Mouse (Mus musculus) liver, embryonic 14.5 days (tissue): ENCODE measurements around the gene Cldn13. TPM values are rescaled to one million over a fixed set of nuclear protein-coding genes. Genes with fewer than 3 reads are reported as not detected.

Source experiments
- ATAC-seq: fragments of 200-750 bp; cut with Nextera tagmentation; 2 replicates; pipeline ENCODE4 v1.8.0; 2017; ENCODE audit warnings: moderate number of reproducible peaks, mild to moderate bottlenecking, moderate library complexity; ENCODE audit not compliant: insufficient read depth
- DNase-seq, 3 experiments: peaks; one replicate each; pipeline ENCODE4 v3.0.0-alpha.2; 2012 to 2013; ENCODE audit warnings: low read depth in 3 of 3, low spot score in 3 of 3
- H3K27ac ChIP-seq: fragments of 300-500 bp; sonication (generic); 2 replicates; pipeline ENCODE4 v1.5.1; 2014; ENCODE audit warnings: moderate library complexity, mild to moderate bottlenecking, control low read depth, inconsistent platforms
- H3K27me3 ChIP-seq: fragments of 300-500 bp; sonication (generic); 2 replicates; pipeline ENCODE4 v1.6.1; 2014; ENCODE audit warnings: mild to moderate bottlenecking, low read length, moderate library complexity; ENCODE audit not compliant: control insufficient read depth, insufficient read depth
- H3K36me3 ChIP-seq: fragments of 300-500 bp; sonication (generic); replicated peaks from 2 replicates; pipeline ENCODE4 v1.6.1; 2014; ENCODE audit warnings: low read depth; ENCODE audit not compliant: control insufficient read depth, insufficient read depth
- H3K4me1 ChIP-seq, 2 experiments: fragments of 200-500 bp in 1 of 2; fragments of 300-500 bp in 1 of 2; sonication (generic) in 1 of 2; replicated peaks; 2 replicates each; pipeline ENCODE4 v1.6.1; 2012 to 2014; ENCODE audit warnings: antibody characterized with exemption in 1 of 2, inconsistent platforms in 1 of 2, low read length in 1 of 2; ENCODE audit not compliant: control insufficient read depth in 2 of 2, insufficient read depth in 2 of 2
- H3K4me2 ChIP-seq: fragments of 300-500 bp; sonication (generic); 2 replicates; pipeline ENCODE4 v1.6.1; 2014; ENCODE audit warnings: low read depth, mild to moderate bottlenecking, control low read depth, moderate library complexity
- H3K4me3 ChIP-seq, 2 experiments: fragments of 200-500 bp in 1 of 2; fragments of 300-500 bp in 1 of 2; sonication (generic) in 1 of 2; 2 replicates each; pipeline ENCODE4 v1.5.1; 2012 to 2014; ENCODE audit warnings: low read depth in 2 of 2, low read length in 2 of 2, mild to moderate bottlenecking in 2 of 2, control low read depth in 1 of 2, inconsistent platforms in 1 of 2, moderate library complexity in 1 of 2; ENCODE audit not compliant: insufficient read depth in 1 of 2
- H3K9ac ChIP-seq: fragments of 300-500 bp; sonication (generic); replicated peaks from 2 replicates; pipeline ENCODE4 v1.6.1; 2014; ENCODE audit warnings: mild to moderate bottlenecking, control low read depth, moderate library complexity
- H3K9me3 ChIP-seq: fragments of 300-500 bp; sonication (generic); 2 replicates; pipeline ENCODE4 v1.6.1; 2016; ENCODE audit warnings: low read length, mixed read lengths; ENCODE audit not compliant: control insufficient read depth
- CTCF ChIP-seq: IDR thresholded peaks from 2 replicates; pipeline ENCODE4 v1.5.1; 2016; ENCODE audit warnings: antibody characterized with exemption, low read depth, control low read depth
- EP300 ChIP-seq: IDR thresholded peaks from 2 replicates; pipeline ENCODE4 v1.6.1; 2016; ENCODE audit warnings: antibody characterized with exemption, low read depth
- WGBS: fragments of 180-500 bp; shearing (Covaris S2); extraction: QIAGEN DNeasy Blood & Tissue Kit; methylation state at CpG from one replicate; pipeline ENCODE4 v1.1.7; 2014; ENCODE audit not compliant: insufficient replicate concordance; 5-methylcytosine and 5-hydroxymethylcytosine counted together
- polyA plus RNA-seq, 2 experiments: library from polyadenylated mRNA; depleted of rRNA in 1 of 2; stranded (reverse) in 1 of 2; unstranded in 1 of 2; fragments of >200 nt; fragmentation: Nextera tagmentation in 1 of 2; extraction: Ambion mirVana in 1 of 2; gene quantifications; 2 replicates each; pipeline versions ENCODE4 v1.2.1 to v1.2.3; 2012 to 2014

Cldn13 gene
- polyA plus RNA-seq, 2 experiments, result 152 to 296 TPM

DNA sequence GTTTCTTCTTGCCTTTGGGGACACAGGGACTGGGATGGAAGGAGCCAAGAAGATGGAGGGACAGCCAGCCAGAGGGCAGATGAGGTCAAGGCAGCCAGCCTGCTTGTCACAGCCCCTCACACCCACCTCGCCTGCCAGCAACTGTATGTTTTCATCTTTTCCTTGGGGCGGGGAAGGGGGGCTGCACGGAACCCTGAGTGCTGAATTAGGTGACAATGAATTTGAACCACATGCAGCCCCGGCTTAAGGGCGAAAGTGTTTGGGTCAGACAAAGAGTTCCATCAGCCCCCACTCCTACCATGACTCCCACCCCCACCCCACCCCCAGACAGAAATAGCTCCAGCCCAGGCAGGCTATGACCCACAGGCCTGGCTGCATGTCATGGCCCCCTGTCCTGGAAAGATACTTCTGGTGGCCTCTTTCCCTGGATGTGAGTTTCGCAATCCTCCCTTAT is 24.7 kb downstream of the Cldn13 start:
- no peaks in the 10 kb centered on the region for H3K36me3 ChIP-seq
- H3K4me3 ChIP-seq, result no peak overlapping the region
- H3K9me3 ChIP-seq, result no peaks in the 10 kb centered on the region
- H3K27ac ChIP-seq, result no peak overlapping the region
- H3K4me2 ChIP-seq, result no peak overlapping the region
- H3K9ac ChIP-seq, result no peak overlapping the region
- WGBS, result 58% methylated on average over 6 of the region's 6 CpGs
- DNase-seq, result no peak
- no peak for TF ChIP-seq EP300
- TF ChIP-seq CTCF, result no peak
- no peak for ATAC-seq
- H3K4me1 ChIP-seq, result no peaks in the 10 kb centered on the region
- no peaks in the 10 kb centered on the region for H3K27me3 ChIP-seq

GRCm38 (mm10) chr5:134888505-134888904 is 26.8 kb downstream of the Cldn13 start:
- TF ChIP-seq CTCF (no peak), EP300 (no peak)
- Histone ChIP-seq H3K9ac (no peak overlapping the region), H3K27me3 (no peaks in the 10 kb centered on the region), H3K4me3 (no peak overlapping the region), H3K27ac (no peak overlapping the region), H3K36me3 (no peaks in the 10 kb centered on the region), H3K4me2 (no peak overlapping the region), H3K4me1 (no peaks in the 10 kb centered on the region), H3K9me3 (no peaks in the 10 kb centered on the region)
- ATAC-seq (no peak), DNase-seq (no peak)
- 65% methylated on average over 7 of the region's 7 CpGs for WGBS

- Histone ChIP-seq H3K27ac (no peak overlapping the region), H3K36me3 (no peaks in the 10 kb centered on the region), H3K27me3 (no peaks in the 10 kb centered on the region), H3K9ac (no peak overlapping the region), H3K4me2 (no peak overlapping the region), H3K4me3 (no peak overlapping the region), H3K4me1 (no peaks in the 10 kb centered on the region), H3K9me3 (no peaks in the 10 kb centered on the region)
- WGBS, result 29% methylated on average over 18 of the region's 18 CpGs
- DNase-seq (no peak), ATAC-seq (no peak)
- no peak for TF ChIP-seq EP300
- TF ChIP-seq CTCF, result no peak
Observed at GRCm38 (mm10) chr5:134887447-134888335, 27.6 kb downstream of the Cldn13 start.

- Histone ChIP-seq H3K4me2 (no peak overlapping the region), H3K9me3 (no peaks in the 10 kb centered on the region), H3K27ac (no peak overlapping the region), H3K4me1 (no peaks in the 10 kb centered on the region), H3K36me3 (no peaks in the 10 kb centered on the region), H3K27me3 (no peaks in the 10 kb centered on the region), H3K9ac (no peak overlapping the region), H3K4me3 (no peak overlapping the region)
- WGBS, result 49% methylated on average over 3 of the region's 3 CpGs
- DNase-seq, result no peak
- no peak for ATAC-seq
- TF ChIP-seq EP300, result no peak
- no peak for TF ChIP-seq CTCF
Observed at GRCm38 (mm10) chr5:134883077-134883476, 32.2 kb downstream of the Cldn13 start.

DNA sequence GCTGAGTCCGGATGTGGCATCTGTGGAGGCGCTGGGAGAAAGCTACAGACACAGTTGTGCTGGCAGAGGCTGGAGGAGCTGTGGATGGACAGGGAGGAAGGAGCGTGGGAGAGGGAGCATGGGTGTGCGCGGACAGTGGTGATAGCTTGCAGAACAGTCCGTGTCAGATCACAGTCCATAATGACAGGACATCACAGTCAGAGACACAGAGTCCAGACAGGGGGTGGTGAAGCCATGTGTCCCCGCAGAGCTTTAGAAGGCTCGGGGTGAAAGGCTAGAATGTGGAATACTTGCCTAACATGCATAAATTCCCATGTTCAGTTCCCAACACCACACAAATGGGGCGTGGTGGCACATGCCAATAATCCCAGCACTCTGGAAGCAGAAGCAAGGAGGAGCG is 38.5 kb downstream of the Cldn13 start:
- Histone ChIP-seq H3K4me1 (no peaks in the 10 kb centered on the region), H3K9me3 (no peaks in the 10 kb centered on the region), H3K27me3 (no peaks in the 10 kb centered on the region), H3K9ac (no peak overlapping the region), H3K27ac (no peak overlapping the region), H3K4me3 (no peak overlapping the region), H3K4me2 (no peak overlapping the region), H3K36me3 (no peaks in the 10 kb centered on the region)
- ATAC-seq (no peak), DNase-seq (no peak)
- 55% methylated on average over 10 of the region's 10 CpGs for WGBS
- TF ChIP-seq CTCF, result no peak
- TF ChIP-seq EP300, result no peak
